Mouse (Mus musculus) MEL (cell line): ENCODE data around the gene Ugt1a1.

Experiments used
- CHD1 ChIP-seq: IDR thresholded peaks from 2 replicates; pipeline ENCODE4 v1.6.1; 2012; ENCODE audit warnings: low read depth, mild to moderate bottlenecking, inconsistent platforms, low read length, improper control_type of control experiment
- CHD2 ChIP-seq: IDR thresholded peaks from 2 replicates; pipeline ENCODE4 v1.6.1; 2011; ENCODE audit warnings: low read length, improper control_type of control experiment
- CTCF ChIP-seq, 3 experiments: IDR thresholded peaks in 2 of 3; conservative IDR thresholded peaks in 1 of 3; 2 replicates each; pipeline ENCODE4 v1.5.1; 2011 to 2012; ENCODE audit warnings: low read length in 3 of 3, low read depth in 2 of 3, mild to moderate bottlenecking in 2 of 3, improper control_type of control experiment in 1 of 3, inconsistent platforms in 1 of 3, mixed read lengths in 1 of 3, moderate library complexity in 1 of 3; ENCODE audit not compliant: control insufficient read depth in 1 of 3, insufficient read depth in 1 of 3, poor library complexity in 1 of 3, severe bottlenecking in 1 of 3
- E2F4 ChIP-seq: IDR thresholded peaks from 2 replicates; pipeline ENCODE4 v1.6.1; 2011; ENCODE audit warnings: low read depth, low read length, improper control_type of control experiment, borderline replicate concordance
- ELF1 ChIP-seq: IDR thresholded peaks from 2 replicates; pipeline ENCODE4 v1.6.1; 2014; ENCODE audit warnings: low read depth, mild to moderate bottlenecking, inconsistent platforms, low read length, improper control_type of control experiment, moderate library complexity
- EP300 ChIP-seq, 2 experiments: IDR thresholded peaks; 2 replicates each; pipeline ENCODE4 v1.6.1; 2011; ENCODE audit warnings: improper control_type of control experiment in 2 of 2, low read length in 2 of 2, low read depth in 1 of 2, mild to moderate bottlenecking in 1 of 2
- ETS1 ChIP-seq: IDR thresholded peaks from 2 replicates; pipeline ENCODE4 v1.6.1; 2012; ENCODE audit warnings: low read depth, mild to moderate bottlenecking, inconsistent platforms, low read length, improper control_type of control experiment, moderate library complexity
- GABPA ChIP-seq: IDR thresholded peaks from 2 replicates; pipeline ENCODE4 v1.6.1; 2012; ENCODE audit warnings: low read depth, mild to moderate bottlenecking, inconsistent platforms, low read length, improper control_type of control experiment, moderate library complexity
- GATA1 ChIP-seq: IDR thresholded peaks from 2 replicates; pipeline ENCODE4 v1.6.1; 2011; ENCODE audit warnings: low read depth, low read length, improper control_type of control experiment
- POLR2A ChIP-seq, 2 experiments: IDR thresholded peaks; 2 replicates each; pipeline ENCODE4 v1.6.1; 2011 to 2012; ENCODE audit warnings: low read length in 2 of 2, mild to moderate bottlenecking in 2 of 2, control low read depth in 1 of 2, improper control_type of control experiment in 1 of 2, low read depth in 1 of 2, moderate library complexity in 1 of 2; ENCODE audit not compliant: control insufficient read depth in 1 of 2, insufficient read depth in 1 of 2, poor library complexity in 1 of 2
- RAD21 ChIP-seq: IDR thresholded peaks from 2 replicates; pipeline ENCODE4 v1.6.1; 2011; ENCODE audit warnings: mild to moderate bottlenecking, low read depth, low read length, improper control_type of control experiment
- SMC3 ChIP-seq: IDR thresholded peaks from 2 replicates; pipeline ENCODE4 v1.6.1; 2011; ENCODE audit warnings: low read depth, low read length, improper control_type of control experiment
- TAL1 ChIP-seq: IDR thresholded peaks from 2 replicates; pipeline ENCODE4 v1.6.1; 2012; ENCODE audit warnings: mild to moderate bottlenecking, inconsistent platforms, low read length, moderate library complexity, mixed read lengths
- ZC3H11A ChIP-seq: IDR thresholded peaks from 2 replicates; pipeline ENCODE4 v1.6.1; 2012; ENCODE audit warnings: low read depth, mild to moderate bottlenecking, inconsistent platforms, low read length, improper control_type of control experiment

- TF ChIP-seq GABPA: no peak
- TF ChIP-seq CTCF (IDR thresholded peaks at IDR 0.05 in 2 of 3, conservative IDR thresholded peaks at IDR 0.05 in 1 of 3; ENCODE audit: control insufficient read depth in 1 of 3, insufficient read depth in 1 of 3, low read depth in 2 of 3, low read length in 3 of 3, poor library complexity in 1 of 3, severe bottlenecking in 1 of 3): no peak
- TF ChIP-seq EP300 (IDR thresholded peaks at IDR 0.05; ENCODE audit: low read depth in 1 of 2, low read length in 2 of 2): no peak
- TF ChIP-seq POLR2A (IDR thresholded peaks at IDR 0.05; ENCODE audit: control insufficient read depth in 1 of 2, insufficient read depth in 1 of 2, low read depth in 1 of 2, low read length in 2 of 2, poor library complexity in 1 of 2): no peak
- no peak for TF ChIP-seq CHD1
- no peak for TF ChIP-seq SMC3
- no peak for TF ChIP-seq RAD21
- no peak for TF ChIP-seq ETS1
- no peak for TF ChIP-seq ZC3H11A
- TF ChIP-seq ELF1: no peak
- TF ChIP-seq E2F4: no peak
- no peak for TF ChIP-seq TAL1
- TF ChIP-seq GATA1: no peak
- TF ChIP-seq CHD2: no peak
Measured at GRCm38 (mm10) chr1:88234646-88235045, 22.9 kb downstream of the Ugt1a1 start.
